Mouse (Mus musculus): ENCODE results near the gene Olfr283. TPM values are rescaled to one million over a fixed set of nuclear protein-coding genes. Genes with fewer than 3 reads are reported as not detected.
"Not testable (repeated sequence)": the region's sequence is repeated elsewhere in the genome, so short reads cannot be mapped to it uniquely, and the experiment has no call there.

Gene Olfr283
- polyA plus RNA-seq (2011; ENCODE audit: insufficient read depth, insufficient read length, low read depth, missing spikeins) = not detected in 2 replicates

DNA sequence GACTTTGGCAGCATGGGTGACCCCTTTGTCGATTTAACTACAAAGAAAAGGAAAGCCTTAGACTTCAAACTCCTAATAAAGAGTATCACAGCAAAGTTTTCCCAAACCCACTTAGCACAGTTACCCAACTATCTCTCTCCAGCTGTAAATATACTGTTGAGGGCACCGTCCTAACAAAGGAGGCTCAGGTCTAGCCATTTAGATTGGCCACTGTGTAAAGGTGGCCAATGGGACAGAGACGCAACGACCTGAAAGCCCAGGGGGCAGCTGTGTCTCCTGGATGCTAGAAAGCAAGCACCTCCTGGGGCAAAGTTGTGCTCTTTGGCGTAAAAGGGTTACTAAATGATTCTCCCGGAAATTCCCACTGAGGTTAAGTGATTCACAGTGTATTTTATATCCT, at the start of gene Olfr283:
Gene Olfr283, minus strand, starts transcription at position 101 of the 400 bp plus-strand sequence.
- H3K27me3 ChIP-seq (ENCODE audit: control insufficient read depth, insufficient read depth, low read length, poor library complexity, severe bottlenecking) = no peaks in the 10 kb centered on the region
- no peak within 1 kb of the TSS for H3K9ac ChIP-seq (ENCODE audit: low read depth, poor library complexity, severe bottlenecking)
- no peaks in the 10 kb centered on the region for H3K36me3 ChIP-seq (ENCODE audit: control insufficient read depth, insufficient read depth, low read length, poor library complexity, severe bottlenecking)
- H3K4me1 ChIP-seq (ENCODE audit: control insufficient read depth, insufficient read depth, low read length) = no peaks in the 10 kb centered on the region
- TF ChIP-seq CTCF (IDR thresholded peaks at IDR 0.05; ENCODE audit: low read depth, low read length) (no peak), EP300 (IDR thresholded peaks at IDR 0.05; ENCODE audit: insufficient read depth, low read depth, low read length) (no peak), POLR2A (IDR thresholded peaks at IDR 0.05; ENCODE audit: insufficient read depth, low read length) (no peak)
- no peak within 1 kb of the TSS for H3K4me3 ChIP-seq (ENCODE audit: low read depth, low read length)
- no peaks in the 10 kb centered on the region for H3K9me3 ChIP-seq (replicated peaks; ENCODE audit: control insufficient read depth, insufficient read depth, low read length, poor library complexity, severe bottlenecking)
- H3K27ac ChIP-seq (ENCODE audit: insufficient read depth, low read length) = no peak within 1 kb of the TSS

DNA sequence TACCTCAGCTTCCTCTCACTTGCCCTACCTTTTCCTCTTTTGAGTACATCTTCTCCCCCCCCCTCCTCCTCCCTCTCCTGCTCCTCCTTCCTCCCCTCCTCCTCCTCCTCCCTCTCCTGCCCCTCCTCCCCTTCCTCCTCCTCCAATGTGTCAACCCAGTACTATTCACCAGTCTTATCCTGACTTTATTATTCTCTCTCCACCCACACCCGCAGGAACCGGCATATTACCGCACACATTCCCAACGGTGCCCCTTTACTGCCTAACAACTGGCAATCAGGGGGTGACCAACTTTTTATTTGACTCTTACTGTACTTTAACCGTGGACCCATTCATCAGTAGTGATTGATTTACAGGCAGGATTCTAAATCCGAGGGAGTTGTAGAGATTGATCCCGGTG, 44.4 kb upstream of the Olfr283 start:
- H3K9me3 ChIP-seq (replicated peaks; ENCODE audit: control insufficient read depth, insufficient read depth, low read length, poor library complexity, severe bottlenecking) = no peaks in the 10 kb centered on the region
- no peak overlapping the region for H3K4me3 ChIP-seq (ENCODE audit: low read depth, low read length)
- H3K4me1 ChIP-seq (ENCODE audit: control insufficient read depth, insufficient read depth, low read length) = no peaks in the 10 kb centered on the region
- H3K36me3 ChIP-seq (ENCODE audit: control insufficient read depth, insufficient read depth, low read length, poor library complexity, severe bottlenecking) = no peaks in the 10 kb centered on the region
- no peak overlapping the region for H3K27ac ChIP-seq (ENCODE audit: insufficient read depth, low read length)
- H3K9ac ChIP-seq (ENCODE audit: low read depth, poor library complexity, severe bottlenecking) = no peak overlapping the region
- no peaks in the 10 kb centered on the region for H3K27me3 ChIP-seq (ENCODE audit: control insufficient read depth, insufficient read depth, low read length, poor library complexity, severe bottlenecking)
- TF ChIP-seq EP300 (IDR thresholded peaks at IDR 0.05; ENCODE audit: insufficient read depth, low read depth, low read length) (no peak), CTCF (IDR thresholded peaks at IDR 0.05; ENCODE audit: low read depth, low read length) (no peak), POLR2A (IDR thresholded peaks at IDR 0.05; ENCODE audit: insufficient read depth, low read length) (no peak)

DNA sequence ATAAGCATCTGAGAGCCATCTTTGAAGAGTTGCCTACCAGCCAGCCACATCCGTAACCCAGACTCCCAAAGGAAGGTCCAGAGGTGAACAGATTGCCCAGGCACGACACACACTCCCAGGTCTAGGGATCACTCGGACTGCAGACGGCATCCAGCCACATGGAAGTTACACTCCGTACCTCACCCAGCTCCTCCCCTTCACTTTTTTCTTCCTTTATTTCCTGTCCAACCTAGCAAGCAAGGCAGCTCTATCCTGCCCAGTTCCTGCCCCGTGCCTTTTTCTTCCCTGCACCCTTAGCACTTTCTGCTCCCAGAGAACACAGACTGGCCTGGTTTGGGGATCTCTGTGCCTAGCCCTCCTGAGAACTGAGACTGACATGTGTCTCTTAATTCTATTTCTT, 44.0 kb upstream of the Olfr283 start:
- Histone ChIP-seq H3K9ac (ENCODE audit: low read depth, poor library complexity, severe bottlenecking) (no peak overlapping the region), H3K27me3 (ENCODE audit: control insufficient read depth, insufficient read depth, low read length, poor library complexity, severe bottlenecking) (no peaks in the 10 kb centered on the region), H3K27ac (ENCODE audit: insufficient read depth, low read length) (no peak overlapping the region), H3K4me1 (ENCODE audit: control insufficient read depth, insufficient read depth, low read length) (no peaks in the 10 kb centered on the region), H3K4me3 (ENCODE audit: low read depth, low read length) (no peak overlapping the region), H3K9me3 (replicated peaks; ENCODE audit: control insufficient read depth, insufficient read depth, low read length, poor library complexity, severe bottlenecking) (no peaks in the 10 kb centered on the region), H3K36me3 (ENCODE audit: control insufficient read depth, insufficient read depth, low read length, poor library complexity, severe bottlenecking) (no peaks in the 10 kb centered on the region)
- TF ChIP-seq POLR2A (IDR thresholded peaks at IDR 0.05; ENCODE audit: insufficient read depth, low read length) (no peak), CTCF (IDR thresholded peaks at IDR 0.05; ENCODE audit: low read depth, low read length) (no peak), EP300 (IDR thresholded peaks at IDR 0.05; ENCODE audit: insufficient read depth, low read depth, low read length) (no peak)

- Histone ChIP-seq H3K9me3 (replicated peaks; ENCODE audit: control insufficient read depth, insufficient read depth, low read length, poor library complexity, severe bottlenecking) (no peaks in the 10 kb centered on the region), H3K36me3 (ENCODE audit: control insufficient read depth, insufficient read depth, low read length, poor library complexity, severe bottlenecking) (no peaks in the 10 kb centered on the region), H3K4me1 (ENCODE audit: control insufficient read depth, insufficient read depth, low read length) (no peaks in the 10 kb centered on the region), H3K9ac (ENCODE audit: low read depth, poor library complexity, severe bottlenecking) (no peak overlapping the region), H3K4me3 (ENCODE audit: low read depth, low read length) (no peak overlapping the region), H3K27me3 (ENCODE audit: control insufficient read depth, insufficient read depth, low read length, poor library complexity, severe bottlenecking) (no peaks in the 10 kb centered on the region), H3K27ac (ENCODE audit: insufficient read depth, low read length) (no peak overlapping the region)
- no peak for TF ChIP-seq CTCF (IDR thresholded peaks at IDR 0.05; ENCODE audit: low read depth, low read length)
- no peak for TF ChIP-seq EP300 (IDR thresholded peaks at IDR 0.05; ENCODE audit: insufficient read depth, low read depth, low read length)
- TF ChIP-seq POLR2A (IDR thresholded peaks at IDR 0.05; ENCODE audit: insufficient read depth, low read length) = no peak
These were observed 43.6 kb upstream of the Olfr283 start for GRCm38 (mm10) chr15:98424326-98424725.

DNA sequence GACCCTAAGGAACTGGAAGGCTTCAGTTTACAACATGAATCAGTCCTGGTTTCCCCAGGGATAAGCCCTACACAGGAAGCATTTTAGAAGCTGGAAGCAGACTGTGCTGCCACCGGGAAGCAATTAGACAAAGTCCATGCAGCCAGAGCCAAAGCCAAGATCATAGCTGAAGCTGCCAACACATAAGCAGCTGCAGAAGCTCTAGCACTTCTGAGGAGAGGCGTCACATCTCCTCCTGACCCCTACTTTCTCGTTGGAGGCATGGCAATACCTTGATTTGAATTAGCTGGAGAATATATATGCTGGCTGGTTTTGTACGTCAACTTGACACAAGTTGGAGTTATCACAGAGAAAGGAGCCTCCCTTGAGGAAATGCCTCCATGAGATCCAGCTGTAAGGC, 40.2 kb upstream of the Olfr283 start:
- H3K9ac ChIP-seq (ENCODE audit: low read depth, poor library complexity, severe bottlenecking) = no peak overlapping the region
- no peaks in the 10 kb centered on the region for H3K9me3 ChIP-seq (replicated peaks; ENCODE audit: control insufficient read depth, insufficient read depth, low read length, poor library complexity, severe bottlenecking)
- no peaks in the 10 kb centered on the region for H3K27me3 ChIP-seq (ENCODE audit: control insufficient read depth, insufficient read depth, low read length, poor library complexity, severe bottlenecking)
- H3K27ac ChIP-seq (ENCODE audit: insufficient read depth, low read length) = no peak overlapping the region
- no peaks in the 10 kb centered on the region for H3K4me1 ChIP-seq (ENCODE audit: control insufficient read depth, insufficient read depth, low read length)
- no peaks in the 10 kb centered on the region for H3K36me3 ChIP-seq (ENCODE audit: control insufficient read depth, insufficient read depth, low read length, poor library complexity, severe bottlenecking)
- TF ChIP-seq CTCF (IDR thresholded peaks at IDR 0.05; ENCODE audit: low read depth, low read length) (no peak), EP300 (IDR thresholded peaks at IDR 0.05; ENCODE audit: insufficient read depth, low read depth, low read length) (no peak), POLR2A (IDR thresholded peaks at IDR 0.05; ENCODE audit: insufficient read depth, low read length) (no peak)
- no peak overlapping the region for H3K4me3 ChIP-seq (ENCODE audit: low read depth, low read length)

GRCm38 (mm10) chr15:98418096-98418495, 37.4 kb upstream of the Olfr283 start:
- TF ChIP-seq EP300 (IDR thresholded peaks at IDR 0.05; ENCODE audit: insufficient read depth, low read depth, low read length) (no peak), CTCF (IDR thresholded peaks at IDR 0.05; ENCODE audit: low read depth, low read length) (no peak), POLR2A (IDR thresholded peaks at IDR 0.05; ENCODE audit: insufficient read depth, low read length) (no peak)
- Histone ChIP-seq H3K9me3 (replicated peaks; ENCODE audit: control insufficient read depth, insufficient read depth, low read length, poor library complexity, severe bottlenecking) (no peaks in the 10 kb centered on the region), H3K9ac (ENCODE audit: low read depth, poor library complexity, severe bottlenecking) (no peak overlapping the region), H3K27me3 (ENCODE audit: control insufficient read depth, insufficient read depth, low read length, poor library complexity, severe bottlenecking) (no peaks in the 10 kb centered on the region), H3K36me3 (ENCODE audit: control insufficient read depth, insufficient read depth, low read length, poor library complexity, severe bottlenecking) (no peaks in the 10 kb centered on the region), H3K4me1 (ENCODE audit: control insufficient read depth, insufficient read depth, low read length) (no peaks in the 10 kb centered on the region), H3K27ac (ENCODE audit: insufficient read depth, low read length) (no peak overlapping the region), H3K4me3 (ENCODE audit: low read depth, low read length) (no peak overlapping the region)

DNA sequence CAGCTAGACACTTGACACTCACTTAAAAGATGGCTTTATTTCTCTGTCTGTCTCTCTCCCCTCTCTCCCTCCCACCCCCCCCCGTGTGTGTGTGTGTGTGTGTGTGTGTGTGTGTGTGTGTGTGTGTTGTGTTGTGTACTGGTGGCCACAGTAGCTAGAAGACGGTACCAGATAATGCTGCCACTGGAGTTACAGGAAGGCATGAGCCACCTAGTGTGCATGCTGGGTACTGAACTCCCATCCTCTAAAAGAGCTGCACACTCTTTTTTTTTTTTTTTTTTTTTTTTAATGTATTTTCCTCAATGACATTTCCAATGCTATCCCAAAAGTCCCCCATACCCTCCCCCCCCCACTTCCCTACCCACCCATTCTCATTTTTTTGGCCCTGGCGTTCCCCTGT, 36.5 kb upstream of the Olfr283 start:
- not testable (repeated sequence) for H3K27ac ChIP-seq (ENCODE audit: insufficient read depth, low read length); H3K4me1 ChIP-seq (ENCODE audit: control insufficient read depth, insufficient read depth, low read length); H3K27me3 ChIP-seq (ENCODE audit: control insufficient read depth, insufficient read depth, low read length, poor library complexity, severe bottlenecking); H3K9ac ChIP-seq (ENCODE audit: low read depth, poor library complexity, severe bottlenecking); H3K9me3 ChIP-seq (replicated peaks; ENCODE audit: control insufficient read depth, insufficient read depth, low read length, poor library complexity, severe bottlenecking); H3K4me3 ChIP-seq (ENCODE audit: low read depth, low read length); H3K36me3 ChIP-seq (ENCODE audit: control insufficient read depth, insufficient read depth, low read length, poor library complexity, severe bottlenecking)

- H3K36me3 ChIP-seq (ENCODE audit: control insufficient read depth, insufficient read depth, low read length, poor library complexity, severe bottlenecking); H3K27ac ChIP-seq (ENCODE audit: insufficient read depth, low read length); H3K4me3 ChIP-seq (ENCODE audit: low read depth, low read length); H3K9ac ChIP-seq (ENCODE audit: low read depth, poor library complexity, severe bottlenecking); H3K4me1 ChIP-seq (ENCODE audit: control insufficient read depth, insufficient read depth, low read length); H3K9me3 ChIP-seq (replicated peaks; ENCODE audit: control insufficient read depth, insufficient read depth, low read length, poor library complexity, severe bottlenecking); H3K27me3 ChIP-seq (ENCODE audit: control insufficient read depth, insufficient read depth, low read length, poor library complexity, severe bottlenecking): not testable (repeated sequence)
These were observed 36.1 kb upstream of the Olfr283 start for GRCm38 (mm10) chr15:98416802-98417201.

Measured in ES-Bruce4 (cell line).